Mouse (Mus musculus) c-Kit-positive CD71-positive TER-119-negative erythroid progenitor cells, embryonic 14.5 days (primary cell): ENCODE results near the gene Aldh2.
"Not testable (repeated sequence)": the region's sequence is repeated elsewhere in the genome, so short reads cannot be mapped to it uniquely, and the experiment has no call there.

Source experiments
- DNase-seq: peaks from one replicate; pipeline ENCODE4 v3.0.0-alpha.2; 2013; ENCODE audit warnings: low read depth

The Aldh2 gene

GRCm38 (mm10) chr5:121546530-121546895 lies 47.1 kb downstream of the Aldh2 start:
- peak; percentile 55 for DNase-seq

GRCm38 (mm10) chr5:121545793-121546529 lies 47.7 kb downstream of the Aldh2 start, which contains the start of gene Mapkapk5:
Gene Mapkapk5, minus strand, starts transcription at chr5:121545905.
- DNase-seq: peak; percentile 91

- no peak for DNase-seq
Observed at GRCm38 (mm10) chr5:121544910-121545792, 48.5 kb downstream of the Aldh2 start, which contains the start of the genes Adam1a and Gm42878. Gene Adam1a, minus strand, starts transcription at chr5:121545482. Gene Gm42878, minus strand, starts transcription at chr5:121545482.

- DNase-seq: no peak
Observed at GRCm38 (mm10) chr5:121543370-121543769, 50.3 kb downstream of the Aldh2 start.

GRCm38 (mm10) chr5:121541235-121541634 lies 52.4 kb downstream of the Aldh2 start:
- no peak for DNase-seq

GRCm38 (mm10) chr5:121540066-121540465 lies 53.6 kb downstream of the Aldh2 start:
- DNase-seq: no peak

- no peak for DNase-seq
Observed at GRCm38 (mm10) chr5:121537588-121537987, 56.0 kb downstream of the Aldh2 start.

- no peak for DNase-seq
Observed at GRCm38 (mm10) chr5:121536921-121537555, 56.6 kb downstream of the Aldh2 start.

- peak; percentile 65 for DNase-seq
Observed at GRCm38 (mm10) chr5:121535116-121535515, 58.5 kb downstream of the Aldh2 start.

GRCm38 (mm10) chr5:121534521-121534920 lies 59.1 kb downstream of the Aldh2 start:
- DNase-seq: no peak

- no peak for DNase-seq
Observed at GRCm38 (mm10) chr5:121526961-121527360, 66.7 kb downstream of the Aldh2 start.

GRCm38 (mm10) chr5:121526526-121526925 lies 67.1 kb downstream of the Aldh2 start:
- no peak for DNase-seq

- no peak for DNase-seq
Observed at GRCm38 (mm10) chr5:121525774-121526450, 67.7 kb downstream of the Aldh2 start.

GRCm38 (mm10) chr5:121519758-121520157 lies 73.9 kb downstream of the Aldh2 start:
- not testable (repeated sequence) for DNase-seq

- DNase-seq: no peak
Observed at GRCm38 (mm10) chr5:121518983-121519382, 74.6 kb downstream of the Aldh2 start.
